Mouse (Mus musculus): ENCODE results near the gene Il10.

- TF ChIP-seq CTCF (IDR thresholded peaks at IDR 0.05; ENCODE audit: borderline replicate concordance, control insufficient read depth, extremely low read depth, insufficient read depth, low read length, poor library complexity) (no peak), POLR2A (IDR thresholded peaks at IDR 0.05; ENCODE audit: control insufficient read depth, extremely low read depth, insufficient read depth, low read length, poor library complexity) (no peak)
These were observed at the start of gene Il10 for GRCm38 (mm10) chr1:131019492-131020098.
